Mouse (Mus musculus) sigmoid colon, adult 10 weeks (tissue): ENCODE measurements around the gene 2410004P03Rik. TPM values are rescaled to one million over a fixed set of nuclear protein-coding genes. Genes with fewer than 3 reads are reported as not detected.

Experiments used
- polyA plus RNA-seq: library from polyadenylated mRNA; stranded (reverse); fragments of 350-450 nt; fragmentation: Illumina TruSeq; extraction: RNeasy Lipid Tissue Mini Kit (QIAGEN cat#74804); gene quantifications from one replicate; pipeline ENCODE4 v1.2.3, GENCODE M21; 2014; ENCODE audit warnings: low read depth, low replicate concordance

Gene 2410004P03Rik
- polyA plus RNA-seq: 0.13 TPM

GRCm38 (mm10) chr12:17011100-17011870 lies at the start of gene 2410004P03Rik:
2410004P03Rik (minus strand) TSS chr12:17011727.

GRCm38 (mm10) chr12:16999739-17000497 lies 11.6 kb downstream of the 2410004P03Rik start, which contains the start of gene Pqlc3:
Pqlc3 (minus strand) TSS chr12:17000408.

Other genes with a start within 250 kb of the 2410004P03Rik start
- 3.3 TPM for gene Greb1, start 210.8 kb downstream of the 2410004P03Rik start, polyA plus RNA-seq
- 29.3 TPM for gene E2f6, start 200.8 kb downstream of the 2410004P03Rik start, polyA plus RNA-seq
- 194 TPM for gene Rock2, start 116.8 kb downstream of the 2410004P03Rik start, polyA plus RNA-seq
- 79.1 TPM for gene Pqlc3, start 11.3 kb downstream of the 2410004P03Rik start, polyA plus RNA-seq
- gene Kcnf1, start 165.2 kb upstream of the 2410004P03Rik start, polyA plus RNA-seq: 13.5 TPM